Mouse (Mus musculus) kidney, adult 10 weeks (tissue): Measurements from ENCODE around the gene Ddx46. TPM values are rescaled to one million over a fixed set of nuclear protein-coding genes. Genes with fewer than 3 reads are reported as not detected.

Experiments used
- polyA plus RNA-seq: library from polyadenylated mRNA; stranded (reverse); fragments of 350-450 nt; fragmentation: Illumina TruSeq; extraction: RNeasy Lipid Tissue Mini Kit (QIAGEN cat#74804); gene quantifications from one replicate; pipeline ENCODE4 v1.2.3, GENCODE M21; 2014; ENCODE audit warnings: low read depth, low replicate concordance

Ddx46 gene
- polyA plus RNA-seq, result 56.2 TPM

DNA sequence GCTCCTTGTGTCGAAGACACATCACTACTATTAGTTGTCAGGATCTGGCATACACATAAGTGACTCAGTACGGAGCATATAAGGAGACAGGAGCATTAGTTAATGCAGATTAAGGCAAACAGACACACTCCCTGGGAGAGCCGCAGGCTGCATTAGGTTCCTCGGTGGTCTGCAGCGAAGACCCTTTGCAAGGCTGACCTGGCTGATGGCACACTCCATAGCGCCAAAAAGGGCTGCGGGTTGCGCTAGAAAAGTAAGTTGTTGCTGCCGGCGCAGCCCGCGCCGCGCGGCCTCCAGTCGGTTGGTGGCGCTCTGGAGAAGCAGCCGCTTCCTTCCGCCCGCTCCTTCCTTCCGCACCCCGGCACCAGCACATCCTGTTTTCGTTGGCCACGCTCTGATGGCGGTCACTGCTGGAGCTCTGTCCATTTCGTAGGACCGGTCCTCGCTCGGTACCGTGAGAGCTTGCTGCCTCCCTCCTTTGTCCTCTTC lies at the start of gene Ddx46:
Ddx46 (plus strand) TSS at position 389 of the 489 bp plus-strand sequence.

DNA sequence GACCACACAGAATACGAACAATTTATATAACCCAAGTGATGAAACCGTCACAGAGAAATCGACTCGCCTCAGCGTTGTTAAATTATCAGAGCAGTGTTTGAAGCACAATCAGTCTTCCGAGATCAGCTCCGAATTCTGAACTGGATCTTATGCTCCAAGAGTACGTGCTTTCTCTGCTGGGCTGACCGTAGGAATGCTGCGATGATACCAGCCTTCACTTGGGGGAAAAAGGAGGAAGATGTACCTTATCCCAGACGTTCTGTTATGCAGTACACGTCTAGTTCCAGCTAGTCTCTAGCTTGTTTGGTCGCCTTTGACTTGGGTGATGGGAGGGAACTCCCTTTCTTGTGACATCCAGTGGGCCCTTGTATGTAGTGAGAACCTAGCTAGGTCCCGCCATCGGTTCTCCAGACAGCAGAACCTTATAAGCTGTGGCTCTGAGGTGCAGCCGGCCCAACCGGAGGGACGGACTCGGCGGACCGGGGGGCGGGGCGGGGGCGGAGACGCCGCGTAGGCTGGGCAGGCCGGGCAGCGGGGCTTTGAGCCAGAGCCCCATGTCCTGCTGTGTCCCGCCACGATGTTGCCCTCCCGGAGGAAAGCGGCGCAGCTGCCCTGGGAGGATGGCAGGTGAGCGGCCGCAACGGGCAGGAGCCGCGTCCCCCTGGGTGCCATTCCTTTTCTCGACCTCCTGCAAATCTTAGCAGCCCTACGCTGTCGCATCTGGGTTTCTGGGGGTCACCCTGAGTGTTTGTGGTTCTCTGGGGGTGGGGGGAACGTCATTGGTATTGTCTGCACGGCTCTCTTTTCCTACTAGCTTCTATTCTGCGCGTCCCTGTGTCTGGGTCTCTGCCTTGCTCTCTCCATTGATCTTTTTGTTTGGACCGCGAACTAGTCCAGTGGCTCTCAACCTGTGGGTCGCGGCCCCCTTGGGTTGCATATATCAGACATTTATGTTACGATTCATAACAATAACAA lies 35.0 kb upstream of the Ddx46 start, which contains the start of gene B4galt7:
B4galt7 (plus strand) TSS at position 331 of the 975 bp plus-strand sequence.

DNA sequence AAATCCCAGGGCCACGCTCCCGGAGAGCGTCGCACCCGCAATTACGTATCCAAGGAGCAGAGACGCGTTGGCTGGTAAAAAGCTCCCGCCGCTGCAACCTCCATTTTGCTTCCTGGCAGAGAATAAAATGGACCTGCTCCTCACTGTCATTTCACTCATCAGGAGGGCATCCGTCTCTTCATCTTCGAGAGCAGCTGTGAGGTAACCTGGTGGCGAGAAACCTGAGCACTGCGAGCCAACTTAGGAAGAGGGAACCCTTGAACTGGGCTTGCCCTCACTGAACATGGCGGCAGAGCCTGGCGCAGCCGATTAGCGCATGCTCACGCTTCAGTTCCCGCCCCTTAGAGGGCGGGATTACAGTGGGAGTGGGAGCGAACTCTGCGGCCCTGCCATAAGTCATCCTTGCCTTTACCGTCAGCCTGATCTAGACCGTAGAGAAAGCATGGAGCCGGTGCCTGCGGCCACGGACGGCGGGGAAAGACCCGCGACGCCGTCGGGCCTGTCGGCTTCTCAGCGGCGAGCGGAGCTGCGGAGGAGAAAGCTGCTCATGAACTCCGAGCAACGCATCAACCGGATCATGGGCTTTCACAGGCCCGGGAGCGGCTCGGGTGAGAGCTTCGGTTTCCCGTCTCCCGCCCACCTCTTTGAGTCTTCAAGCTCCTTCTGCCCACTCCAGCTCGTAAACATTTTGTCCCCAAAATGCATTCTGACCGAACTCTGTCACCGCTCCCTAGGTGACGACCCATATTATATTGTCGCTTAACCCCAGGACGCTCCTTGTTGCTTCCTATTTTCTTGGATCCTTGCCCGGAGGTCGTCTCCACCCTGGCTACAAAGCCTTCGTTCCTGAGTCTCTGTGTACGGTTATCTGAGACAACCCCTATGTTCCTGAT lies 11.9 kb upstream of the Ddx46 start, which contains the start of gene Caml:
Caml (plus strand) TSS at position 357 of the 893 bp plus-strand sequence.

DNA sequence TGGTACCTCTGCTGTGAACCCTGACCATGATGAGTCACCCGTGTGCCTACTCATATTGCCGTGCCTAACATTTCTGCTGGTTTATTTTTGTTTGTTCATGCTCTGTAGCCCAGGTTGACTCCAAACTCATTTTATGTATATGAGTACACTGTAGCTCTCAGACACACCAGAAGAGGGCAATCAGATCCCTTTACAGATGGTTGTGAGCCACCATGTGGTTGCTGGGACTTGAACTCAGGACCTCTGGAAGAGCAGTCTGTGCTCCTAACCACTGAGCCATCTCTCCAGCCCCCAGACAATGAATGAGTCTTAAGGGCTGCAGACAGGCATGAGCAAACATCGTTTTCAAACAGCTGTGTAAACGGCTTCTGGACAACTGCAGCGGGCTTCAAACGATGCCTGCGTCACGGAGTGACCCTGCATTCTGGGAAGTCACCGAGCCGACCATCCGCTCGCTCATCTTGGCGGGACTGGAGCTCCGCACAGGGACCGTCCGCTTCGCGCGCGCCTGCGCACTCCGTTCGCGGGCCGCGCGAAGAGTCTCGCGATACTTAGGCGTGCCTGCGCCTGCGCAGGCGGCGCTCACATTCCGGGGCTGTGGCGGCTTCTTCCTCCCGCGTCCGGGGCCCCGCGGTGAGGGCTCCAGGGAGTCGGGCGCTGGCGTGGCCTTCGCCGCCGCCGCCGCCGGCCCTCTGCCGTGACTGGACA lies 57.9 kb downstream of the Ddx46 start, which contains the start of gene B230219D22Rik:
B230219D22Rik (plus strand) TSS at position 590 of the 708 bp plus-strand sequence.

DNA sequence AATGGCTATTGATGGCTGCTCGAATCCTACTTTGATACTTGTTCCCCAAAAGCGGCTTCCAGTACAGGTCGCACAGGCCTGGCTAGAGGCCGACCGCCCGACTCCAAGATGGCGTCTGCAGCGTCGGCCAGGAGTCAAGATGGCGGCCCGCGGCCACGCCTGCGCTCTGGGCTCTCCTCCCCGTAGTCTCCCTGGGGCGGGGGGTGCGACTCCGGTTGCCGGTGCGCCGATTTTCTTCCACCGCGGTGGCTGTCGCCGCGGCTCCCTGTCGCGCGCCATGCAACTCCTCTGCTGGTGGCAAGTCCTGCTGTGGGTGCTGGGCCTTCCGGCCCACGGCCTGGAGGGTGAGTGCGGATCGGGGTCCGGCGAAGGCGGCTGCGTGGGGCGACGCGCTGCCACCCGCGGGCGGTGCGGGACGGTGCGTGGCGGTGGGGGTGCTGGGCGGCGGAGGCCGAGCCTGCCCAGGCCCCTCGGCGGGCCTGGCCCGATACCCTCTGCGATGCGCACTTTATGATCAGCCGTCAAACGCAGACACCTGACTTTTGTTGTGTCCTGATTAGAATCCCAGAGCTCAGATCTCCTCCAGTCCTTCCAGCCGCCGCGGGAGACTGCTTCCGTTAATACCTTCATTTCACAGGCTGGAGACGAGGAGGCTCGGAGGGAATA lies 79.8 kb downstream of the Ddx46 start, which contains the start of gene Txndc15:
Txndc15 (plus strand) TSS at position 150 of the 666 bp plus-strand sequence.

DNA sequence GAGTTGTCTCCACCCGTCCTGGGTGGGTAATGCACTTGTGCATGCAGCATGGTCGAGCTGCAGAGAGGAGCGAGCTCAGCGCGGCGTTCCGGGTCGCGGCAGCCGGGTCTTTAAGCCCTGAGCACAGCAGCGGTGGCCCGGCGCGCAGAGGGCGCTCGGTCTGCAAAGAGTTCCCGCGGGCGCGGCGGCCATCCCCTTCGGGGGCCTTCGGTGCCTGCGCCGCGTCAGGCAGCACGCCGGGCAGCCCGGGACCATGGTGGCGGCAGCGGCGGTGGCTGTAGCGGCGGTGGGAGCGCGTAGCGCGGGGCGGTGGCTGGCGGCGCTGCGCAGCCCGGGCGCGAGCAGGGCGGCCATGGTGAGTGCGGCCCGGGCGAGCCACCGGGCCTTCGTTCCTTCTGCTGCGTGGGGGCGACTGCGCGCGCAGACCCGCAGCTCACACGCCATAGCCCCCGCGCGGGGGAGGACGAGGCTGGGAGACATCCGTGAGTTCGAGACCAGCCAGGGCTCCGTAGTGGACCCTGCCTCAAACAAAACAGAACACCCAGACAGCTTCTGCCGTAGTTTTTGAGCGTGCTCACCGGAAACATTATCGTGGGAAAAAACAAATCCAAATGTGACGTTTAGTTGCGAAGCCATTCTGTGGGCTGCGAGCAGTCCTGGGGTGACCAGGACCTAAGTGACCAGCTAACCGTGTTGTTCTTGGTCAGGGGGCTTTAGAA lies 92.5 kb downstream of the Ddx46 start, which contains the start of gene Pcbd2:
Pcbd2 (plus strand) TSS at position 249 of the 719 bp plus-strand sequence.

Other genes starting within 250 kb of the Ddx46 start
- gene Slc34a1, start 236.8 kb upstream of the Ddx46 start, polyA plus RNA-seq, result 557 TPM
- not detected for gene Pfn3, start 219.8 kb upstream of the Ddx46 start, polyA plus RNA-seq
- gene F12, start 208.2 kb upstream of the Ddx46 start, polyA plus RNA-seq, result not detected
- gene Grk6, start 190.0 kb upstream of the Ddx46 start, polyA plus RNA-seq, result 3.1 TPM
- gene Prr7, start 170.8 kb upstream of the Ddx46 start, polyA plus RNA-seq, result not detected
- gene Dbn1, start 146.9 kb upstream of the Ddx46 start, polyA plus RNA-seq, result 1.0 TPM
- 0.40 TPM for gene Pdlim7, start 121.4 kb upstream of the Ddx46 start, polyA plus RNA-seq
- not detected for gene Dok3, start 105.7 kb upstream of the Ddx46 start, polyA plus RNA-seq
- 1.7 TPM for gene Ddx41, start 98.4 kb upstream of the Ddx46 start, polyA plus RNA-seq
- gene Fam193b, start 63.9 kb upstream of the Ddx46 start, polyA plus RNA-seq, result 3.2 TPM
- 45.7 TPM for gene Tmed9, start 61.3 kb upstream of the Ddx46 start, polyA plus RNA-seq
- 1.7 TPM for gene B4galt7, start 35.1 kb upstream of the Ddx46 start, polyA plus RNA-seq
- 48.5 TPM for gene Caml, start 12.0 kb upstream of the Ddx46 start, polyA plus RNA-seq
- 133 TPM for gene B230219D22Rik, start 58.1 kb downstream of the Ddx46 start, polyA plus RNA-seq
- gene Txndc15, start 79.6 kb downstream of the Ddx46 start, polyA plus RNA-seq, result 121 TPM
- gene Pcbd2, start 92.3 kb downstream of the Ddx46 start, polyA plus RNA-seq, result 18.8 TPM
- not detected for gene Catsper3, start 149.5 kb downstream of the Ddx46 start, polyA plus RNA-seq
- not detected for gene Pitx1, start 201.2 kb downstream of the Ddx46 start, polyA plus RNA-seq